Mouse (Mus musculus) embryonic fibroblast, embryonic 13.5 days (primary cell): ENCODE results near the gene Myo9b.

Source experiments
- CTCF ChIP-seq: IDR thresholded peaks from 2 replicates; pipeline ENCODE4 v1.5.1; 2011; ENCODE audit warnings: mild to moderate bottlenecking, control low read depth, low read length, moderate library complexity, borderline replicate concordance; ENCODE audit not compliant: insufficient read depth
- POLR2A ChIP-seq: IDR thresholded peaks from 2 replicates; pipeline ENCODE4 v1.6.1; 2011; ENCODE audit warnings: low read depth, mild to moderate bottlenecking, control low read depth, low read length, moderate library complexity

GRCm38 (mm10) chr8:71224560-71224959 lies 48.0 kb upstream of the Myo9b start:
- TF ChIP-seq CTCF, result no peak
- TF ChIP-seq POLR2A, result no peak
